Mouse (Mus musculus) T-cell, adult 66 days (primary cell): ENCODE data around the gene Rimbp2. TPM values are rescaled to one million over a fixed set of nuclear protein-coding genes. Genes with fewer than 3 reads are reported as not detected.

Experiments used
- total RNA-seq, 2 experiments: library from RNA; stranded (reverse); gene quantifications; 3 replicates in 1 of 2; 4 replicates in 1 of 2; pipeline ENCODE4 v1.2.4; 2023

Gene Rimbp2
- not detected for total RNA-seq

GRCm38 (mm10) chr5:128953278-128954070 lies at the start of gene Rimbp2:
Rimbp2 (minus strand) TSS chr5:128953486.

Other genes starting within 250 kb of the Rimbp2 start
- gene Stx2, start 55.1 kb upstream of the Rimbp2 start, total RNA-seq, result 10 to 100 TPM; 23.8 to 31.4 TPM
- 100 to 1,000 TPM; 116 to 145 TPM for gene Ran, start 66.6 kb upstream of the Rimbp2 start, total RNA-seq
- gene Adgrd1, start 143.3 kb upstream of the Rimbp2 start, total RNA-seq, result under 1 TPM; 0.17 to 0.39 TPM